In genomic region chr9:108759805-108760204, GRCm38 (mm10) we compare ENCODE assay signal across 9 mouse cellular contexts. TPM values are rescaled to one million over a fixed set of nuclear protein-coding genes. Genes with fewer than 3 reads are reported as not detected.
DNase-seq lines count a peak whose midpoint lies in the region; ATAC-seq lines count a peak whose summit lies in the region.
"Had no signal": no experiment of that assay in that cellular context is flagged by ENCODE, and none has a peak within 500 bp of the region (broad histone marks: within the 10 kb centered on the region; RNA-seq: fewer than 3 reads in every experiment).

No protein-coding gene starts in this region.

- H3K4me1 ChIP-seq in forebrain, embryonic 14.5 days (ENCODE audit: control insufficient read depth, insufficient read depth, low read length), result no peaks in the 10 kb centered on the region
- no peaks in the 10 kb centered on the region for H3K4me1 ChIP-seq in forebrain, embryonic 15.5 days
- H3K4me1 ChIP-seq: limb, embryonic 12.5 days had no signal

- no peaks in the 10 kb centered on the region for H3K36me3 ChIP-seq in forebrain, embryonic 14.5 days (ENCODE audit: control insufficient read depth, insufficient read depth, low read length)
- no peaks in the 10 kb centered on the region for H3K36me3 ChIP-seq in forebrain, embryonic 15.5 days
- H3K36me3 ChIP-seq: limb, embryonic 12.5 days had no signal

- no peak overlapping the region for H3K4me2 ChIP-seq in forebrain, embryonic 14.5 days (ENCODE audit: low read length)
- no peak overlapping the region for H3K4me2 ChIP-seq in forebrain, embryonic 15.5 days (replicated peaks)
- H3K4me2 ChIP-seq: limb, embryonic 12.5 days had no signal

- no peaks in the 10 kb centered on the region for H3K9me3 ChIP-seq in forebrain, embryonic 14.5 days (replicated peaks; ENCODE audit: control insufficient read depth, low read length)
- H3K9me3 ChIP-seq in forebrain, embryonic 15.5 days, result no peaks in the 10 kb centered on the region
- H3K9me3 ChIP-seq: limb, embryonic 12.5 days had no signal

- peak; percentile 9 for DNase-seq in forebrain, embryonic 14.5 days (ENCODE audit: low spot score)
- DNase-seq in 3134 (ENCODE audit: extremely low read depth, insufficient read length, low spot score), result peak; percentile 48
- DNase-seq in R1 (ENCODE audit: low read depth, low spot score), result peak; percentile 94
- peak; percentile 53 to 62 for DNase-seq in lung, postnatal 4 days
- DNase-seq in thymus, postnatal 14 days, result peak; percentile 71
- no peak for DNase-seq in frontal cortex, postnatal 10 days (ENCODE audit: low spot score in 2 of 2)

- H3K4me3 ChIP-seq in forebrain, embryonic 14.5 days (ENCODE audit: low read depth, low read length), result no peak overlapping the region
- H3K4me3 ChIP-seq in forebrain, embryonic 15.5 days, result no peak overlapping the region
- H3K4me3 ChIP-seq: limb, embryonic 12.5 days had no signal

- ATAC-seq in forebrain, embryonic 14.5 days, result no peak
- ATAC-seq in forebrain, embryonic 15.5 days (replicated peaks), result no peak
- ATAC-seq in erythroblast, adult 5-6 weeks (replicated peaks; ENCODE audit: low FRiP score, poor library complexity, severe bottlenecking), result peak; percentile 87

- no peak overlapping the region for H3K27ac ChIP-seq in forebrain, embryonic 14.5 days (ENCODE audit: low read depth, low read length)
- no peak overlapping the region for H3K27ac ChIP-seq in forebrain, embryonic 15.5 days (replicated peaks)
- H3K27ac ChIP-seq: limb, embryonic 12.5 days had no signal

- no peak overlapping the region for H3K9ac ChIP-seq in forebrain, embryonic 14.5 days (ENCODE audit: low read length)
- no peak overlapping the region for H3K9ac ChIP-seq in forebrain, embryonic 15.5 days (replicated peaks)
- H3K9ac ChIP-seq: limb, embryonic 12.5 days had no signal

- H3K27me3 ChIP-seq in forebrain, embryonic 14.5 days (replicated peaks; ENCODE audit: control insufficient read depth, insufficient read depth, low read length), result no peaks in the 10 kb centered on the region
- no peaks in the 10 kb centered on the region for H3K27me3 ChIP-seq in forebrain, embryonic 15.5 days
- H3K27me3 ChIP-seq: limb, embryonic 12.5 days had no signal

- 52% methylated on average over 2 of the region's 2 CpGs for WGBS in forebrain, embryonic 14.5 days
- WGBS in forebrain, embryonic 15.5 days, result 51% methylated on average over 2 of the region's 2 CpGs

RNA-seq across cellular contexts. Expression of gene Ip6k2, which starts 23.8 kb away (rescaled TPM):
- 217 and 221 TPM in 2 replicates for polyA plus RNA-seq in forebrain, embryonic 14.5 days (2014; fragmentation: Nextera tagmentation; extraction: Ambion mirVana)
- 206 and 208 TPM in 2 replicates for polyA plus RNA-seq in forebrain, embryonic 15.5 days (2015; fragmentation: Nextera tagmentation; extraction: Ambion mirVana)
- 4.2 and 20.9 TPM in 2 replicates for total RNA-seq in erythroblast, adult 5-6 weeks (2015; ENCODE audit: low replicate concordance)
- total RNA-seq in erythroblast, adult 5-6 weeks (2017; ENCODE audit: low replicate concordance), result 47.5 and 61.2 TPM in 2 replicates

RNA-seq across cellular contexts. Expression of gene Nckipsd, which starts 48.4 kb away (rescaled TPM):
- 13.6 and 19.2 TPM in 2 replicates for polyA plus RNA-seq in forebrain, embryonic 14.5 days (2014; fragmentation: Nextera tagmentation; extraction: Ambion mirVana)
- polyA plus RNA-seq in forebrain, embryonic 15.5 days (2015; fragmentation: Nextera tagmentation; extraction: Ambion mirVana), result 21.1 and 21.2 TPM in 2 replicates
- 2.7 and 4.2 TPM in 2 replicates for total RNA-seq in erythroblast, adult 5-6 weeks (2015; ENCODE audit: low replicate concordance)
- 1.8 and 3.7 TPM in 2 replicates for total RNA-seq in erythroblast, adult 5-6 weeks (2017; ENCODE audit: low replicate concordance)

Comparison
In these comparisons a context has a peak if more than half of its experiments do, and no peak if none do; other contexts are left out.
1. DNase-seq: peak in forebrain, embryonic 14.5 days (single experiment), 3134 (single experiment), R1 (single experiment), lung, postnatal 4 days (2 of 2) and thymus, postnatal 14 days (single experiment); none in frontal cortex, postnatal 10 days (0 of 2).